Mouse (Mus musculus) 3134 (cell line): Measurements from ENCODE around the gene Emilin3.

Source experiments
- DNase-seq: peaks from one replicate; pipeline ENCODE4 v3.0.0-alpha.2; 2011; ENCODE audit warnings: low spot score; ENCODE audit not compliant: insufficient read length; ENCODE audit errors: extremely low read depth

The Emilin3 gene

GRCm38 (mm10) chr2:160876115-160876514, 36.0 kb downstream of the Emilin3 start:
- DNase-seq: no peak

GRCm38 (mm10) chr2:160874231-160874877, 37.8 kb downstream of the Emilin3 start:
- no peak for DNase-seq

GRCm38 (mm10) chr2:160872890-160873382, 39.2 kb downstream of the Emilin3 start, which contains the start of gene Zhx3:
TSS of gene Zhx3 (minus strand) at chr2:160872998.
- DNase-seq: peak; percentile 93

- DNase-seq: peak; percentile 74
These were observed 39.7 kb downstream of the Emilin3 start for GRCm38 (mm10) chr2:160872395-160872794.

GRCm38 (mm10) chr2:160871310-160871709, 40.8 kb downstream of the Emilin3 start:
- DNase-seq: no peak

- DNase-seq: no peak
These were observed 42.7 kb downstream of the Emilin3 start for GRCm38 (mm10) chr2:160869446-160869845.

- DNase-seq: no peak
These were observed 46.9 kb downstream of the Emilin3 start for GRCm38 (mm10) chr2:160865266-160865665.

GRCm38 (mm10) chr2:160864112-160864511, 48.0 kb downstream of the Emilin3 start:
- no peak for DNase-seq

- no peak for DNase-seq
These were observed 51.8 kb downstream of the Emilin3 start for GRCm38 (mm10) chr2:160860363-160860762.
